Mouse (Mus musculus) heart, adult 2 months (tissue): ENCODE measurements at regions not wholly inside any gene's neighbourhood (a gene's known extent, or its start where the extent isn't known, plus 50 kb on each side); places are given as distances from the start of the nearest gene placed in this dataset.

ENCODE experiments used
- CTCF ChIP-seq: fragments of 200-600 bp; IDR thresholded peaks from 2 replicates; pipeline ENCODE4 v1.8.1; 2022; ENCODE audit warnings: antibody characterized with exemption, mild to moderate bottlenecking, moderate library complexity
- EP300 ChIP-seq: fragments of 200-500 bp; IDR thresholded peaks from 2 replicates; pipeline ENCODE4 v1.6.1; 2011; ENCODE audit warnings: low read depth, low read length, control low read depth; ENCODE audit not compliant: insufficient read depth
- POLR2A ChIP-seq: fragments of 200-500 bp; IDR thresholded peaks from 2 replicates; pipeline ENCODE4 v1.6.1; 2011; ENCODE audit warnings: mild to moderate bottlenecking, low read depth, low read length, control low read depth; ENCODE audit not compliant: insufficient read depth

DNA sequence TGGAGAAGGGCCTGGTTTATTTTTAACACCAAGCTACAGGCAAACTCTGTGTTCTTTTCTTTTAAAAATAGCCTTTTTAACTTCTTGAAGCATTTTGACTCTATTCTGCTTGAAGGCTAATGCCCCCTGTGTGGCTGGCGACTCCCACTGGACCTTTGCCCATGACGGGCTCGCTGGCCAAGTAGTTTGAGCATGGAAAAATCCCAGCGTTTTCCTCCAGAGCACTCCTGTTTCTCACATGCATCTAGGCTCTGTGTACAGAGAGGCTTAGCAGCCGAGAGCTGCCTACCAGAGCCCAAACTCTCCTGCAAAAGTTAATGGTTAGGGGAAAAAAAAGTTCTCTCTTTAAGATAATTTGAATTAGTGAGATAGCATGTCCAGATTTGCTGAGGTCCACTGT is 52.7 kb upstream of the Anapc15-ps start:
- TF ChIP-seq EP300 (no peak), CTCF (no peak), POLR2A (no peak)
